Mouse (Mus musculus): ENCODE data around the gene Tas2r124. TPM values are rescaled to one million over a fixed set of nuclear protein-coding genes. Genes with fewer than 3 reads are reported as not detected.

Tas2r124 gene
- not detected in 2 replicates for polyA plus RNA-seq (2015; fragmentation: Nextera tagmentation; extraction: Ambion mirVana)

- H3K4me2 ChIP-seq (replicated peaks): no peak within 1 kb of the TSS
- no peak within 1 kb of the TSS for H3K9ac ChIP-seq
- H3K4me1 ChIP-seq: no peaks in the 10 kb centered on the region
- ATAC-seq (ENCODE audit: low FRiP score, low read depth): no peak
- H3K36me3 ChIP-seq: no peaks in the 10 kb centered on the region
- H3K9me3 ChIP-seq: no peaks in the 10 kb centered on the region
- 85% methylated on average over 1 of the region's 1 CpGs for WGBS
- H3K4me3 ChIP-seq: no peak within 1 kb of the TSS
- no peak within 1 kb of the TSS for H3K27ac ChIP-seq
- H3K27me3 ChIP-seq: no peaks in the 10 kb centered on the region
Measured at GRCm38 (mm10) chr6:132754430-132754829, at the start of gene Tas2r124. Gene Tas2r124, plus strand, starts transcription at chr6:132754730.

- H3K9me3 ChIP-seq: peaks cover 8% of the 10 kb centered on the region
- no peak for ATAC-seq (ENCODE audit: low FRiP score, low read depth)
Measured at GRCm38 (mm10) chr6:132711828-132712227, 42.7 kb upstream of the Tas2r124 start, which contains the start of gene Tas2r122. Gene Tas2r122, minus strand, starts transcription at chr6:132711928.

DNA sequence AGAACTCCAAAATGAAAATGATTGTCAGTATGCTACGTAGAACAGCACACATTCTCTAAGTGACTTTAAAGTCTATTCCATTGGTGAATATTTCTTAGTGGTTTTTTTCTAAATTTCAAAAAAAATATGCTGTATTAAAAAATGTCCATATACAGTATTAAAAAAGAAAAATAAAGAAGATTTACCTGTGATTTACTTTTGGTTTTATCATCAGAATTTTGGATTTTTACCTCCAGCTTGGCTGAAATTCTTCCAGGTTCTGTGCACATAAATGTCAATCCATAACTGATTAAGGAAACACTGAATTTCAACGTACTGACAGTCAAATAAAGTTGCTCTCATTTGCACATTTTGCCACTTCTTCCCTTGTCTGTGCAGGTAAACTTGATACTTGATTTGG, 16.6 kb upstream of the Tas2r124 start, which contains the start of gene Tas2r115:
Tas2r115 (minus strand) TSS at position 101 of the 400 bp plus-strand sequence.
- no peak within 1 kb of the TSS for H3K9ac ChIP-seq
- no peak within 1 kb of the TSS for H3K4me3 ChIP-seq
- no peaks in the 10 kb centered on the region for H3K4me1 ChIP-seq
- no peak within 1 kb of the TSS for H3K4me2 ChIP-seq (replicated peaks)
- H3K9me3 ChIP-seq: no peaks in the 10 kb centered on the region
- no peak for ATAC-seq (ENCODE audit: low FRiP score, low read depth)
- H3K27ac ChIP-seq: no peak within 1 kb of the TSS
- 76% methylated on average over 2 of the region's 2 CpGs for WGBS
- no peaks in the 10 kb centered on the region for H3K27me3 ChIP-seq
- H3K36me3 ChIP-seq: no peaks in the 10 kb centered on the region

More at GRCm38 (mm10) chr6:132711828-132712227, 42.7 kb upstream of the Tas2r124 start, which contains the start of gene Tas2r122:
- WGBS: 85% methylated on average over 3 of the region's 3 CpGs
- Histone ChIP-seq H3K36me3 (no peaks in the 10 kb centered on the region), H3K27me3 (no peaks in the 10 kb centered on the region), H3K4me1 (no peaks in the 10 kb centered on the region), H3K4me3 (no peak within 1 kb of the TSS), H3K27ac (no peak within 1 kb of the TSS), H3K4me2 (replicated peaks) (no peak within 1 kb of the TSS), H3K9ac (no peak within 1 kb of the TSS)

DNA sequence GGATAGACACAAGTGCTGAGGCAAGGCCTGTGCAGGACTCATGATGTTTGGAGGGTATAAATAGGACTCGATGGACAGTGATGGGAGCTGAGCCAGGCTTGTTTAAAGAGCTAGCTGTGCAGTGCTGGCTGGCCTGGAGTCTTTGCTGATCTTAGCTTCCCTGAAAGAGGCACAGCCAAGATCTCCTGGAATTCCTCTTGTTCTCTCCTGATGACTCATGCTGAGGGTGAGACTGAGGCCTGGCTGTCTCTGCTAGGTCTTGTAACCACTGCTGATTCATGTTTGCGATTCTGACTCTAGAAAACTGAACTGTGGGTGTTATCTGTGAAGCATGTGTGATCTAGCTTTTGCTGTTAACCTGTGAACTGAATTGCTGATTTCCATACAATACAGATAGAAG, 4.3 kb upstream of the Tas2r124 start:
- Histone ChIP-seq H3K9me3 (no peaks in the 10 kb centered on the region), H3K36me3 (no peaks in the 10 kb centered on the region), H3K4me2 (replicated peaks) (no peak overlapping the region), H3K4me1 (no peaks in the 10 kb centered on the region), H3K9ac (no peak overlapping the region), H3K4me3 (no peak overlapping the region), H3K27me3 (no peaks in the 10 kb centered on the region), H3K27ac (no peak overlapping the region)
- ATAC-seq (ENCODE audit: low FRiP score, low read depth): no peak
- 81% methylated on average over 2 of the region's 2 CpGs for WGBS

GRCm38 (mm10) chr6:132761831-132762230, 7.3 kb downstream of the Tas2r124 start, which contains the start of gene Tas2r102:
Gene Tas2r102, plus strand, starts transcription at chr6:132762131.
- Histone ChIP-seq H3K27me3 (no peaks in the 10 kb centered on the region), H3K4me1 (no peaks in the 10 kb centered on the region), H3K9ac (no peak within 1 kb of the TSS), H3K4me3 (no peak within 1 kb of the TSS), H3K27ac (no peak within 1 kb of the TSS), H3K36me3 (no peaks in the 10 kb centered on the region), H3K4me2 (replicated peaks) (no peak within 1 kb of the TSS), H3K9me3 (no peaks in the 10 kb centered on the region)
- ATAC-seq (ENCODE audit: low FRiP score, low read depth): no peak
- WGBS: 95% methylated on average over 2 of the region's 2 CpGs

DNA sequence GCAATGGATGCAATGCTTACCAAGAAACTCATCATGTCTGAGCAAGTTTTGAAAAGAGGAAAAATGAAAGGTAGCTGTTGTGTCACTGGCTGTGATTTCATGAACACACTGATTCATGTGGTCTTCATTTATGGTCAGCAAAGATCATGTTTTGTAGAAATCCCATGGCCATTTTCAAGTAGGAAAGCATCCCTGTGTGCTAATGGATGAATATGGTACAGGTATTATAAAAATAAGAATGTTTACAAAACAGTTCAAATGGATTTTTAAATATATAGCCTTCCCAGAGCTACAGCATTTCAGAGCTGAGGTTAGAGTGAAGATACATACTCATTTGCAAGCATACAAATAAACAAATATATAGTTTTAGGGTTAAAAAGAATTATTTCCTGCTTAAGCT, 23.5 kb downstream of the Tas2r124 start, which contains the start of gene Tas2r136:
Tas2r136 (minus strand) TSS at position 101 of the 400 bp plus-strand sequence.
- Histone ChIP-seq H3K36me3 (no peaks in the 10 kb centered on the region), H3K9ac (no peak within 1 kb of the TSS), H3K4me1 (no peaks in the 10 kb centered on the region), H3K4me3 (no peak within 1 kb of the TSS), H3K27me3 (no peaks in the 10 kb centered on the region), H3K9me3 (no peaks in the 10 kb centered on the region), H3K27ac (no peak within 1 kb of the TSS), H3K4me2 (replicated peaks) (no peak within 1 kb of the TSS)
- ATAC-seq (ENCODE audit: low FRiP score, low read depth): no peak

DNA sequence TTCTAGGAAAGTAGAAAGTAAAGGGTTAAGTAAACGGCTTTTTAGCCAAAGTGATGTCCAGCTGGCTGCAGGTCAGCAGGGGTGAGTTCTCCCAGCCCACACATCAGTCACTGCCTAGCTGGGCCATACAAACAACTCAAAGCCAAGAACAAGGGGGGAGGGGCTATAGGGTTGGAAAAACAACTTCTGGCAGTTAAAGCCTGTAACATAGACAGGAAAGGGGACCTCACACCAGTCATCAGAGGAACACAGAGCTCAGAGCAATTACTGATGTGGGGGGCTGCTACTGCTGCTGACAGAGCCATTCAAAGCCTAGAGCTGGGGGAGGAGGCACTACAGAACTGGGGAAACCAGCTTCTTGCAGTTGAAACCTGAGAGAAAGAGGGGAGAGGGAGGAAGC, 40.9 kb downstream of the Tas2r124 start:
- Histone ChIP-seq H3K9me3 (peaks cover 20% of the 10 kb centered on the region; the same call in 1 of the 2 replicates), H3K4me3 (no peak overlapping the region), H3K9ac (no peak overlapping the region), H3K27ac (no peak overlapping the region), H3K4me1 (no peaks in the 10 kb centered on the region), H3K36me3 (no peaks in the 10 kb centered on the region), H3K27me3 (no peaks in the 10 kb centered on the region), H3K4me2 (replicated peaks) (no peak overlapping the region)
- ATAC-seq (ENCODE audit: low FRiP score, low read depth): no peak
- WGBS: 15% methylated on average over 1 of the region's 1 CpGs

GRCm38 (mm10) chr6:132802518-132802917, 48.0 kb downstream of the Tas2r124 start, which contains the start of gene Tas2r117:
Gene Tas2r117, plus strand, starts transcription at chr6:132802818.
- ATAC-seq (ENCODE audit: low FRiP score, low read depth): no peak
- Histone ChIP-seq H3K9me3 (no peaks in the 10 kb centered on the region), H3K36me3 (no peaks in the 10 kb centered on the region), H3K27ac (no peak within 1 kb of the TSS), H3K9ac (no peak within 1 kb of the TSS), H3K4me1 (no peaks in the 10 kb centered on the region), H3K27me3 (no peaks in the 10 kb centered on the region), H3K4me2 (replicated peaks) (no peak within 1 kb of the TSS), H3K4me3 (no peak within 1 kb of the TSS)
- 72% methylated on average over 1 of the region's 1 CpGs for WGBS

Other genes with a start within 250 kb of the Tas2r124 start
- gene Prh1, start 184.9 kb upstream of the Tas2r124 start, polyA plus RNA-seq (2015; fragmentation: Nextera tagmentation; extraction: Ambion mirVana): not detected in 2 replicates
- not detected in 2 replicates for gene Prp2, start 158.8 kb upstream of the Tas2r124 start, polyA plus RNA-seq (2015; fragmentation: Nextera tagmentation; extraction: Ambion mirVana)
- not detected in 2 replicates for gene A630073D07Rik, start 103.2 kb upstream of the Tas2r124 start, polyA plus RNA-seq (2015; fragmentation: Nextera tagmentation; extraction: Ambion mirVana)
- not detected in 2 replicates for gene Tas2r120, start 97.8 kb upstream of the Tas2r124 start, polyA plus RNA-seq (2015; fragmentation: Nextera tagmentation; extraction: Ambion mirVana)
- not detected in 2 replicates for gene Tas2r121, start 53.7 kb upstream of the Tas2r124 start, polyA plus RNA-seq (2015; fragmentation: Nextera tagmentation; extraction: Ambion mirVana)
- gene Tas2r122, start 42.8 kb upstream of the Tas2r124 start, polyA plus RNA-seq (2015; fragmentation: Nextera tagmentation; extraction: Ambion mirVana): not detected in 2 replicates
- gene Tas2r115, start 16.7 kb upstream of the Tas2r124 start, polyA plus RNA-seq (2015; fragmentation: Nextera tagmentation; extraction: Ambion mirVana): not detected in 2 replicates
- gene Tas2r102, start 7.4 kb downstream of the Tas2r124 start, polyA plus RNA-seq (2015; fragmentation: Nextera tagmentation; extraction: Ambion mirVana): not detected in 2 replicates
- not detected in 2 replicates for gene Tas2r136, start 23.4 kb downstream of the Tas2r124 start, polyA plus RNA-seq (2015; fragmentation: Nextera tagmentation; extraction: Ambion mirVana)
- gene Tas2r117, start 48.1 kb downstream of the Tas2r124 start, polyA plus RNA-seq (2015; fragmentation: Nextera tagmentation; extraction: Ambion mirVana): not detected in 2 replicates
- gene Tas2r123, start 92.4 kb downstream of the Tas2r124 start, polyA plus RNA-seq (2015; fragmentation: Nextera tagmentation; extraction: Ambion mirVana): not detected in 2 replicates
- not detected in 2 replicates for gene Tas2r116, start 100.7 kb downstream of the Tas2r124 start, polyA plus RNA-seq (2015; fragmentation: Nextera tagmentation; extraction: Ambion mirVana)
- gene Tas2r110, start 113.3 kb downstream of the Tas2r124 start, polyA plus RNA-seq (2015; fragmentation: Nextera tagmentation; extraction: Ambion mirVana): not detected in 2 replicates
- not detected in 2 replicates for gene Tas2r113, start 138.3 kb downstream of the Tas2r124 start, polyA plus RNA-seq (2015; fragmentation: Nextera tagmentation; extraction: Ambion mirVana)
- gene Tas2r125, start 154.9 kb downstream of the Tas2r124 start, polyA plus RNA-seq (2015; fragmentation: Nextera tagmentation; extraction: Ambion mirVana): not detected in 2 replicates
- not detected in 2 replicates for gene Tas2r129, start 196.4 kb downstream of the Tas2r124 start, polyA plus RNA-seq (2015; fragmentation: Nextera tagmentation; extraction: Ambion mirVana)
- not detected in 2 replicates for gene Tas2r131, start 203.2 kb downstream of the Tas2r124 start, polyA plus RNA-seq (2015; fragmentation: Nextera tagmentation; extraction: Ambion mirVana)
- not detected in 2 replicates for gene Tas2r109, start 226.2 kb downstream of the Tas2r124 start, polyA plus RNA-seq (2015; fragmentation: Nextera tagmentation; extraction: Ambion mirVana)

Measured in limb, embryonic 13.5 days (tissue).